Mouse (Mus musculus): ENCODE results near the gene Gm5447.

DNA sequence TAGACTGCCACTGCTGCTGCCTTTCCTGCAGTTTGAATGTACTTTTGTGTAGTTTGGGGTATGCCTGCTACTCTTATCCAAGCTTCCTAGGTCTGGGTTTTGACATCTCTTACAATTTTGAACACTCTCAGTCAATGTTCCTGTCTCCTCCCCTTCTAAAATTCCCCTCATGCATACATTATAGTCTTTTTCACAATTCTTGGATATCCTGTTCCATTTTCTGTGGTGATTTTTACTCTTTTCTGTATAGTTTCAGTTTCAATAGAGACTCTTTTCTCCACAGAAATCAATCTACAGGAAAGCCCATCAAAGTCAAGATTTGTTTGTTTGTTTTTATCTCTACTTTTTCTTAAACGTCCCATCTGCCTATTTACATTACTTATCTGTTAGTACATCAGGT, 20.4 kb upstream of the Gm5447 start:
- TF ChIP-seq USF1 (IDR thresholded peaks at IDR 0.05; ENCODE audit: low read depth) (no peak), CTCF (IDR thresholded peaks at IDR 0.05; ENCODE audit: control insufficient read depth, insufficient read depth, insufficient read length) (no peak), MAX (IDR thresholded peaks at IDR 0.05) (no peak), MYOG (IDR thresholded peaks at IDR 0.05; ENCODE audit: control insufficient read depth, extremely low read depth, insufficient read length) (no peak), MYOD1 (IDR thresholded peaks at IDR 0.05; ENCODE audit: control insufficient read depth, insufficient read length, low read depth) (no peak)

Measured in C2C12 (cell line).